Mouse (Mus musculus): Measurements from ENCODE around the gene Dazap2.

Gene Dazap2

DNA sequence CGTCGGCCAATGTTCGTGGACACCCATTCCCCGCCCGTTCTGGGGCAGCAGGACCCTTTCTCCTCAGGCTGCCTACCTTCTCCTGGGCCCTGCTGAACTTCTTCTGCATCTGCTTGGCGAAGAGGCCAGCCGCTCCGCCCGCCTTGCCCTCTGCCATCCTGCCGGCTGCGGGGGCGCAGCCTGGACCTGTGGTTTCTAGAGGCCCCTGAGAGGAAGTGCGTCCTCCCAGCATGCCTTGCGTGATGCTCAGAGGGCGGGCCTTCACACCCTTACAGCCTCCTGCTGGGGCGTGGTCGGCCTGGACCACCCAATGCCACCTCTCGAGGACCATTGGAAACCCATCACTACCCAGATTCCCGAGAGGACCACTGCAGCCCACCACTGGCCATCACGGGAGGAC lies 54.2 kb downstream of the Dazap2 start, which contains the start of gene Bin2:
Bin2 (minus strand) TSS at position 217 of the 400 bp plus-strand sequence.
- DNase-seq (ENCODE audit: extremely low read depth, insufficient read length, low spot score): no peak

DNA sequence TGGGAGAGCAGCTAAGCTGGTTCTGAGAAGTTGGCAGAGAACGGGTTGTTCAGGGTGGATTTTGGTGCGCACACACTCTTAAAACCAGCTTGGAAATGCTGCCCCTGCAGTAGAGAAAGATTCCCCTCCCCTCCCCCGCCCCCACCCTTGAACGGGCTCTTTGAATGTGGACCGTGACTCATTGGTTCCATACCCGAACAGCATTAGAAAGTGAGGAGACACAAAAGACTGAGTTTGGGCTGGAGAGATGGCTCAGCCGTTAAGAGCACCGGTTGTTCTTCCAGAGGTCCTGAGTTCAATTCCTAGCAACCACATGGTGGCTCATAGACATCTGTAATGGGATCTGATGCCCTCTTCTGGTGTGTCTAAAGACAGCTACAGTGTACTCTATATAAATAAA lies 54.9 kb downstream of the Dazap2 start:
- no peak for DNase-seq (ENCODE audit: extremely low read depth, insufficient read length, low spot score)

Measured in 3134 (cell line).